Mouse (Mus musculus) hindbrain, embryonic 10.5 days (tissue): ENCODE measurements at regions not wholly inside any gene's neighbourhood (a gene's known extent, or its start where the extent isn't known, plus 50 kb on each side); places are given as distances from the start of the nearest gene placed in this dataset.

Experiments used
- DNase-seq: peaks from one replicate; pipeline ENCODE4 v3.0.0-alpha.2; 2017; ENCODE audit warnings: low spot score
- H3K27ac ChIP-seq: fragments of 300-500 bp; sonication (generic); 2 replicates; pipeline ENCODE4 v1.5.1; 2016; ENCODE audit warnings: mild to moderate bottlenecking, moderate library complexity
- H3K27me3 ChIP-seq: fragments of 300-500 bp; sonication (generic); 2 replicates; pipeline ENCODE4 v1.6.1; 2016; ENCODE audit warnings: mild to moderate bottlenecking; ENCODE audit not compliant: poor library complexity, insufficient read depth, severe bottlenecking
- H3K36me3 ChIP-seq: fragments of 300-500 bp; sonication (generic); 2 replicates; pipeline ENCODE4 v1.6.1; 2016; ENCODE audit warnings: mild to moderate bottlenecking, moderate library complexity
- H3K4me1 ChIP-seq: fragments of 300-500 bp; sonication (generic); replicated peaks from 2 replicates; pipeline ENCODE4 v1.6.1; 2016; ENCODE audit warnings: mild to moderate bottlenecking
- H3K4me3 ChIP-seq: fragments of 300-500 bp; sonication (generic); 2 replicates; pipeline ENCODE4 v1.5.1; 2016; ENCODE audit warnings: mild to moderate bottlenecking, moderate library complexity
- H3K9me3 ChIP-seq: fragments of 300-500 bp; sonication (generic); 2 replicates; pipeline ENCODE4 v1.6.1; 2016; ENCODE audit warnings: mild to moderate bottlenecking, moderate library complexity
- WGBS: fragments of 180-500 bp; shearing (Covaris S2); methylation state at CpG from one replicate; pipeline ENCODE4 v1.1.7; 2016; 5-methylcytosine and 5-hydroxymethylcytosine counted together

GRCm38 (mm10) chr4:124277456-124278181, 333.0 kb downstream of the 3100002H09Rik start:
- Histone ChIP-seq H3K27ac (peak overlapping the region; percentile 95), H3K36me3 (no peaks in the 10 kb centered on the region), H3K27me3 (peaks cover 63% of the 10 kb centered on the region), H3K4me3 (peak overlapping the region; percentile 59), H3K4me1 (peaks cover 37% of the 10 kb centered on the region), H3K9me3 (no peaks in the 10 kb centered on the region)
- peak; percentile 69 for DNase-seq
- WGBS: under 1% methylated on average over 43 of the region's 43 CpGs

- H3K27me3 ChIP-seq: peaks cover 70% of the 10 kb centered on the region
- H3K27ac ChIP-seq: peak overlapping the region; percentile 95
- peak overlapping the region; percentile 59 for H3K4me3 ChIP-seq
- H3K9me3 ChIP-seq: no peaks in the 10 kb centered on the region
- 3% methylated on average over 21 of the region's 21 CpGs for WGBS
- peaks cover 37% of the 10 kb centered on the region for H3K4me1 ChIP-seq
- DNase-seq: peak; percentile 79
- no peaks in the 10 kb centered on the region for H3K36me3 ChIP-seq
These were observed 333.7 kb downstream of the 3100002H09Rik start for GRCm38 (mm10) chr4:124276741-124277455.

DNA sequence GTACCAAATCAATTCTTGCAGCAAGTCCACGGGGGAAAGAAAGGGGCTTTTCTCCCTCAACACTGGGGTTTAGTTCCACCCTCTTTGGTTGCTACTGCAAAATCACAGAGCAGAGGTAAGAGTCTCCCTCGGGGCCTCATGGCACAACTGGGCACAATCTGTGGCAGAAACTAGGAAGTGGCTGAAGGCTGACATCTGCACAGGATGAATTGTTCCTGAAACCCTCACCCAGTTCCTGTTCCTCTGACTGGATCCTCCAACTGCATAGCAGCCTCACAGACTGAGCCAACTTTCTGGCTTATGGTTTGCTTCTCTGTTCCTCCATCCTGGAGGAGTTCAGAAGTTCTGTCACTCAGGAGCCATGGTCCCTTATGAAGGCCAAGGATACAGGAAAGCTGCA, 338.6 kb downstream of the 3100002H09Rik start:
- Histone ChIP-seq H3K4me1 (peaks cover 24% of the 10 kb centered on the region), H3K27ac (no peak overlapping the region), H3K4me3 (no peak overlapping the region), H3K36me3 (no peaks in the 10 kb centered on the region), H3K27me3 (peaks cover 78% of the 10 kb centered on the region), H3K9me3 (no peaks in the 10 kb centered on the region)
- no peak for DNase-seq
- 79% methylated on average over 2 of the region's 2 CpGs for WGBS

GRCm38 (mm10) chr4:124268404-124268803, 342.2 kb downstream of the 3100002H09Rik start:
- Histone ChIP-seq H3K4me3 (no peak overlapping the region), H3K9me3 (no peaks in the 10 kb centered on the region), H3K36me3 (no peaks in the 10 kb centered on the region), H3K4me1 (peaks cover 34% of the 10 kb centered on the region), H3K27me3 (peaks cover 65% of the 10 kb centered on the region), H3K27ac (peak overlapping the region; percentile 90; the same call in 1 of the 2 replicates)
- no peak for DNase-seq
- WGBS: 89% methylated on average over 4 of the region's 4 CpGs

DNA sequence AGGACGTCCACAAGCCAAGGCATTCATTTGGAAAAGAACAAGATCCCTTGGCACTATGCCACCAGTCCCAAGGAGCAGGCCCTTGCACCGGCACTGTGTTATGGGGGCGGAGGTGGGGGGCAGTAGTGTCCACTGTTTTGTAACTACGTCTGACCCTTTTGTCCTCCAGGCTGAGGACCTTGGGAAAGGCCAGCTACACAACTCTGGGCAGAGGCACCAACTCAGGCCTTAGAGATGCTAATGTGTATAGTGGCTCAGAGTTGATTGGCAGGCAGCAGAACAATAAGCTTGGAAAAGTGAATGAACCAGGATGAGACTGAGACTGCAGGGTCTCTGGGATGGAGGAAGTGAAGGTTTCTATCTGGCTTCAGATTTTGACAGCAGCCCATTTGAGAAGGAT, 344.0 kb downstream of the 3100002H09Rik start:
- Histone ChIP-seq H3K27ac (peak overlapping the region; percentile 90), H3K4me1 (peaks cover 34% of the 10 kb centered on the region), H3K9me3 (no peaks in the 10 kb centered on the region; the same call in 1 of the 2 replicates), H3K36me3 (no peaks in the 10 kb centered on the region), H3K4me3 (no peak overlapping the region), H3K27me3 (peaks cover 49% of the 10 kb centered on the region)
- DNase-seq: peak; percentile 62
- WGBS: 27% methylated on average over 4 of the region's 4 CpGs

- peaks cover 42% of the 10 kb centered on the region for H3K27me3 ChIP-seq
- H3K4me1 ChIP-seq: peaks cover 34% of the 10 kb centered on the region
- H3K9me3 ChIP-seq: no peaks in the 10 kb centered on the region; the same call in 1 of the 2 replicates
- no peaks in the 10 kb centered on the region for H3K36me3 ChIP-seq
- DNase-seq: no peak
- WGBS: 86% methylated on average over 15 of the region's 15 CpGs
- no peak overlapping the region for H3K4me3 ChIP-seq
- H3K27ac ChIP-seq: peak overlapping the region; percentile 90
These were observed 345.1 kb downstream of the 3100002H09Rik start for GRCm38 (mm10) chr4:124265527-124265926.

- no peak for DNase-seq
- H3K4me1 ChIP-seq: peaks cover 42% of the 10 kb centered on the region
- H3K9me3 ChIP-seq: no peaks in the 10 kb centered on the region; the same call in 1 of the 2 replicates
- 36% methylated on average over 9 of the region's 9 CpGs for WGBS
- peak overlapping the region; percentile 56 for H3K27ac ChIP-seq
- H3K4me3 ChIP-seq: no peak overlapping the region
- H3K27me3 ChIP-seq: peaks cover 48% of the 10 kb centered on the region
- no peaks in the 10 kb centered on the region for H3K36me3 ChIP-seq
These were observed 339.2 kb upstream of the 4930535I16Rik start for GRCm38 (mm10) chr4:124257006-124257405.

GRCm38 (mm10) chr4:124256515-124256914, 338.7 kb upstream of the 4930535I16Rik start:
- WGBS: 77% methylated on average over 7 of the region's 7 CpGs
- DNase-seq: no peak
- H3K4me1 ChIP-seq: peaks cover 42% of the 10 kb centered on the region
- H3K9me3 ChIP-seq: no peaks in the 10 kb centered on the region; the same call in 1 of the 2 replicates
- peaks cover 52% of the 10 kb centered on the region for H3K27me3 ChIP-seq
- no peaks in the 10 kb centered on the region for H3K36me3 ChIP-seq
- H3K4me3 ChIP-seq: no peak overlapping the region
- no peak overlapping the region for H3K27ac ChIP-seq

- Histone ChIP-seq H3K9me3 (no peaks in the 10 kb centered on the region), H3K36me3 (no peaks in the 10 kb centered on the region), H3K4me1 (peaks cover 42% of the 10 kb centered on the region), H3K27me3 (peaks cover 52% of the 10 kb centered on the region), H3K4me3 (no peak overlapping the region), H3K27ac (0 out of 2 replicates have a peak overlapping the region, but pooled peaks have one; percentile 41)
- 48% methylated on average over 7 of the region's 7 CpGs for WGBS
- no peak for DNase-seq
These were observed 337.3 kb upstream of the 4930535I16Rik start for GRCm38 (mm10) chr4:124255183-124255543.

DNA sequence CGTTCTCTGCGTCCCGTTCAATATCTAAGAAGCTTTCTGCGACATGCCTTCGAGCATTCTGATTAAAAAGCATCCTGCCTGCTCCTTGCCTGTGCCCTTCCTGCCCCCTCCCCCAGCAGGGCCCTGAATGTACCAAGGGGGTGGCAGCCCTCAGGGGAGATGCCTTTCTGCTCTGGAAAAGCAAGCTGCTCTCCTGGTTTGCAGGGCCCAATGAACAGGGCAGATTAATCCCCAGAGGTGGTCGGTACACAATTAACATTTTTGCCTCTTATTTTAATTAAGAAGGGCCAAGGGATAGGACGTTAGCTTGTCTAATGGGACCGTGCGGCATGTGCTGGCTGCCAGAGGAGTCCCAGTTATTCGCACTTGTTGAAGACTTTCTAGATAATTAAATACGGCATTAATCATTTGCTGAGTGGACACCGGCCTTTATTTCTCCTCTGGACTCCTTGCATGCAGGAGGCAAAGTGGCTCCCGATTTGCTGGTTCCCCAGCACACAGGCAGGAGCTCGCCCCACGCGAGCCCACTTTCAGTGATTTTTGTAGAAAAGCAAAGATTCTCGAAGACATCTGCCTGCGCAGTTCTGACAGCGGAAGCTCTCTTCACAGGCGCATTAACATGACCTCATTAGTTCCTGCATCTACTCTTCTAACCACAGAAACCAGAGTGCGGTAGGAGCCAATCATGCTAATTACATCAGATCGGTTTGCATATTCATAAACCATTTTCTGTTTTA, 336.8 kb upstream of the 4930535I16Rik start:
- peak; percentile 15 for DNase-seq
- H3K9me3 ChIP-seq: no peaks in the 10 kb centered on the region
- peak overlapping the region; percentile 23; the same call in 1 of the 2 replicates for H3K4me3 ChIP-seq
- H3K36me3 ChIP-seq: no peaks in the 10 kb centered on the region
- H3K27ac ChIP-seq: peak overlapping the region; percentile 37; the same call in 1 of the 2 replicates
- 40% methylated on average over 22 of the region's 22 CpGs for WGBS
- H3K4me1 ChIP-seq: peaks cover 42% of the 10 kb centered on the region
- H3K27me3 ChIP-seq: peaks cover 52% of the 10 kb centered on the region

DNA sequence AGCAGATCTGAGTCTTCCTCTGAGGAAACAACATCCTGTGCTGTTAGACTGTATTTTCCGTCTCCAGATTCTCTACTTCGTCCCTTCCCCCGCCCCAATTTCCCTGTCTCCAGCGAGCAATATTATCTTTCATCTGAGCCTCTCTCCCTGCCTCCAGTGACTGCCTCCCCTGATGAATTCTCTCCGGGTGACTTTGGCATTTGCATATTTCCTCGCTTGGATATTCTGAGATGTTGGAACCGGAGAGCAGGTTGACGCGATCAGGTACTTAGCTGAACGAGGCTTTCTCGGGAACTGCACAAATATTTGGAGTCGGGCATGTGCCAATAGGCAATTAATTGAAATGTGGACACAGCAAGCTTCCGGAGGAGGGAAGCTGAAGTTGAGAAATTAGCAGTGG, 323.8 kb upstream of the 4930535I16Rik start:
- 48% methylated on average over 13 of the region's 13 CpGs for WGBS
- DNase-seq: no peak
- peaks cover 21% of the 10 kb centered on the region for H3K27me3 ChIP-seq

GRCm38 (mm10) chr4:124236476-124236875, 318.7 kb upstream of the 4930535I16Rik start:
- no peak overlapping the region for H3K4me3 ChIP-seq
- no peak for DNase-seq

More for the DNA sequence above, 323.8 kb upstream of the 4930535I16Rik start:
- H3K27ac ChIP-seq: no peak overlapping the region
- peaks cover 28% of the 10 kb centered on the region for H3K4me1 ChIP-seq
- no peak overlapping the region for H3K4me3 ChIP-seq
- no peaks in the 10 kb centered on the region for H3K9me3 ChIP-seq
- H3K36me3 ChIP-seq: no peaks in the 10 kb centered on the region

More at GRCm38 (mm10) chr4:124236476-124236875, 318.7 kb upstream of the 4930535I16Rik start:
- peaks cover 37% of the 10 kb centered on the region for H3K27me3 ChIP-seq
- H3K9me3 ChIP-seq: 0 out of 2 replicates have a peak, but pooled peaks cover under 1% of the 10 kb centered on the region
- 76% methylated on average over 16 of the region's 16 CpGs for WGBS
- H3K36me3 ChIP-seq: no peaks in the 10 kb centered on the region
- H3K27ac ChIP-seq: no peak overlapping the region
- H3K4me1 ChIP-seq: peaks cover 22% of the 10 kb centered on the region
